Mouse (Mus musculus) adrenal gland, adult (tissue): ENCODE data around the gene Olfr1314.

Source experiments
- DNase-seq, 2 experiments: peaks; one replicate each; pipeline ENCODE4 v3.0.0; 2022 to 2023; ENCODE audit warnings: low spot score in 1 of 2; ENCODE audit not compliant: inconsistent age in 2 of 2

Gene Olfr1314

DNA sequence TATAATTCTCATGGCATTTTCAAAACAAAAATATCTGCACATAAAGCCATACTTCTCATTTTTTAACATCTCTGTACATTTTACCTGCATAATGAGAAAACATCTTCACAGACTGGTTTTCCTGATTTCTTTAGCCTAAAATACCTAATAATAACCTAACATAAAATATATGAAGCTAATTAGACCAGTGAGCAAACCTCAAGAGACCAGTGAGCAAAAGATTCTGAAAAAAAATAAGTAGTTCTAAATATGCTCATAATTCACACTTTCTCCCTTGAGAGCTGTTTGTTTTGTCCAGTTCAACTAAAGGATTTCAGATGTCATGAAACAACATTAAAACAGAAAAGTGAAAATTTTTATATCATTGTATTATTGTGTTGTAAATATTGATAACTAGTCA, at the start of gene Olfr1314:
Gene Olfr1314 (minus strand): TSS at position 101 of the 400 bp plus-strand sequence.
- no peak for DNase-seq

DNA sequence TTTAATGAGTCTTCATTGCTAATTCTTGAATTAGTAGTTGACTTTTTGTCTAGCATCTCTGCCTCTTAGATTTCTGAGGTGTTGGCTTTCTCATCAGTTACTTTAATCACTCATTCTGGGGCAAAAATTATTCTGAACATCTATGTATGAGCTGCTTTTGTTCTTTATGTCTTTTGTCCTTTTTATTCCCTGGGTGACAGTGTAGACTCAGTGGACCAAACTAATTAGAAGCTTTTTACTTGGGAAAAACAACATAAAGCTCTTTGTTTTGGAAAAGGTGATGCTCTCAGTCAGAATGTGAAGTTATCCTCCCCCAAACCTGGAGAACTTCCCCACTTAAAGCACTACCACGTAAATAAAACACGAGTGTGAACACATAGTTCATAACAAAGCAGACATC, 43.4 kb upstream of the Olfr1314 start, which contains the start of gene Olfr1317:
Gene Olfr1317 (plus strand): TSS at position 301 of the 400 bp plus-strand sequence.
- no peak for DNase-seq

DNA sequence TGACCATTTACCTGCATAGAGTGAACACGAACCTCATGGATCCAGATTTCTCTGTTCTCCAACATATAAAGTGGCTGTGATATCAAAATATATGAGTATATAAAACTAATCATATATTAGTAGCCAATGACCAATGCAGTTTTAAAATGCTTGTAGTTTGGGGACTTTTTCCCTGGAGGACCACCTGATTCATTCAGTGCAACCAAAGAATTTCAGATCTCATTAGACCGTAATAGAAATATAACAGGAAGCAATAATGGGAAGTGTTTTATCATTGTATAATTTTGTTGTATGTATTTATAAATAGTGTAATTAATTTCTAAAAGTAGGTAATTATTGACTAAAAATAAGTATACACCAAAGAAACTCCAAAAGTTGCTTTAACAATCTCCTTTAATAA, 38.3 kb upstream of the Olfr1314 start, which contains the start of gene Olfr1316:
Gene Olfr1316 (minus strand): TSS at position 101 of the 400 bp plus-strand sequence.
- no peak for DNase-seq

GRCm38 (mm10) chr2:112115340-112115739, 18.8 kb upstream of the Olfr1314 start, which contains the start of gene Olfr1315-ps1:
Olfr1315-ps1 (minus strand) TSS chr2:112115440.
- no peak for DNase-seq

- no peak for DNase-seq
Measured at GRCm38 (mm10) chr2:112077743-112078142, 18.8 kb downstream of the Olfr1314 start, which contains the start of gene Olfr1313. Olfr1313 (minus strand) TSS chr2:112077843.

DNA sequence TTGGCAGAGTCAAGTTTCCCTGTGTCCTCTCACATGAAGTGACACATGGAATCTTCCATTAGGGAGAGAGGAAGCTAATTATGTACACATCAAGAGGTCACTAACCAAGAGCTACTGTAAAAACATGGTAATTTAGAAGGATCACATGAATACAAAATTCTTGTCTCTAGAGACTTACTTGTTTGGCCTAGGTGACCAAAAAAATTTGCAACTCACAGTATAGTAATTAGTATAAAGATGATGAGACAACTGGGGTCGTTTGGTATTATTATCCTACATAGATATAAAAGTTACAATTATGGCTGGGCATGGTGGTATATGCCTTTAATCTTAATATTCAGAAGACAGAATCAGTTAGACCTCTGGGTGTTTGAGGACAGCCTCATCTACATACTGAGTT, 46.4 kb downstream of the Olfr1314 start, which contains the start of gene Olfr1312:
Gene Olfr1312 (minus strand): TSS at position 101 of the 400 bp plus-strand sequence.
- no peak for DNase-seq
